Mouse (Mus musculus): ENCODE measurements around the gene Tnnc1.
A peak's percentile ranks its signal among the peaks of the same experiment; 100 is the strongest.

Gene Tnnc1

DNA sequence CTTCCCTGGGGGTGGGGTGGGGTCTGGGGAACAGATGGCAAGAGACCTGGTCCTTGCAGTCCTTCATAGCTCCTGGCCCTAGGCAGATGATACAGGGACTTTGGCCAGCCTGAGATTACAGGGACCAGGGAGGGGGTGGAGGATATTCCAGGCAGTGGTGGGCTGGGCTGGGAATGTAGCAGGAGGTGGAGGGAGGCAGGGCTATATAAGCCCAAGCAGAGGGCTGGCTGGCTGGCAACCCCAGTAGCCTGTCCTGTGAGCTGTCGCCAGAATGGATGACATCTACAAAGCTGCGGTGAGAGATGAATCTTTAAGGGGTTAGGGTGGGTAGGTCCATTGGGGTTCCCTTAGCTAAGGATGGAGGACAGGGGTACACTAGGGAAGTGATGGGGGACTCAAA, at the start of gene Tnnc1:
Gene Tnnc1, plus strand, starts transcription at position 229 of the 400 bp plus-strand sequence.
- no peak for ATAC-seq (ENCODE audit: low TSS enrichment)

DNA sequence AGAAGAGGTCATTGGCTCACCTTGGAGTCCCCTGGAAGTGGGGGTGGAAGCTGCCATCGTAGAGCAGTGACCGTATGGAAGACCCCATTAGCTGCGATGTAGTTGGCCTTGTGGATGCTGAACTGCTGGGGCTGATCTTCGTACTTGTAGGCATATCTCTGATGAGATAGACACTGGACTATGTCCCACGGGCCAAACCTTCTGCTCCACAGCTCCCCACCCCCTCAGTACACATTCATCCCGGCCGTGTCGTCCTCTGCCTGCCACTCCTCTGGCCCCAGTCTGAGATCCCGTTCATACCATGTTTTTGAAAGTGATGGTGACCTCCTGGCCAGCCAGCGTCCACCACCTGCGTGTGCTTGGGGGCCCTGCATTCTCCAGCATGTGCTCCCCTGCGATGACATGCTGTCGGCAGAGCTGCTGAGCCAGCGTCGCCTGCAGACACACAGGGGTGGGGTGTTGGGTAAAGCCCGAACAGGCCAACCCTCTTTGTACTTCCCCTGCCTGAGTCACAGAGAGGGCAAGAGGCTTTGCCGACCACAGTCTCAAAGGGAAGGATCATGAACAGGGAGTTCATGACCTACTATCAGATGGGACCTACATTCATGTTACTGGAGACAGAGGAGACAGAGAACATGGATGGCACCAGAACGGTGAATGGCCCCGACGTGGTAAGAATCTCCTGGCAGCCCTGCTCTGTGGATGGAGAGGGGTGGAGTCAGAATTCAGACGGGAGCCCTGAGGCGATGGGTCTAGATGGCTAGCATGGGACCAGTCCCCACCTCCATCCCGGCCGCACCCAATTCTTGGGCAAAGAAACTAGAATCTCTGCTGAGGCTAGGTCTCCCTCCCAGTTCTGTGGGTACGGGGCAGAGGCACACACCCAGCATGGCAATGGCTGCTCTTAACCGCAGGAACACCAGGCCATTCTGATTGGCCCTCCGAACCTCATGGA, 47.6 kb upstream of the Tnnc1 start:
- no peak for ATAC-seq (ENCODE audit: low TSS enrichment)

DNA sequence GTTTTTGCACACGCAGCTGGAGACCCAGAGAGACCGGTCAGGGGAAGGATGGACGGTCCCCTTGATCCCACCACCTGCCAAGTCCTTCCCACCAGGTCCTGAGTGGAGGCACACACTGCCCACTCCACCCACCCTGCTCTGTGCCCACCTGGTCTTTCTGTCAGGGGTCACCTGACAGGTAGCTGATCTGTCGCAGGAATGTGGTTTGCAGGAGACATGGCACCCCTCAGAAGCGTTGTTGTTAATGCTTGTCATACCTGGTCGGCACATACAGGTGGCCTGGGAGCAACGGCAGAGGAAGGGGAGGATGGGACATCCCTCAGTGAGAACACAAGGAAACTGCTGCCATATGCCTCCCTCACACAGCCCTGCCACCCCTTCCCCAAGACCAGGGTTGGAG, 46.9 kb upstream of the Tnnc1 start:
- ATAC-seq (ENCODE audit: low TSS enrichment), result no peak

DNA sequence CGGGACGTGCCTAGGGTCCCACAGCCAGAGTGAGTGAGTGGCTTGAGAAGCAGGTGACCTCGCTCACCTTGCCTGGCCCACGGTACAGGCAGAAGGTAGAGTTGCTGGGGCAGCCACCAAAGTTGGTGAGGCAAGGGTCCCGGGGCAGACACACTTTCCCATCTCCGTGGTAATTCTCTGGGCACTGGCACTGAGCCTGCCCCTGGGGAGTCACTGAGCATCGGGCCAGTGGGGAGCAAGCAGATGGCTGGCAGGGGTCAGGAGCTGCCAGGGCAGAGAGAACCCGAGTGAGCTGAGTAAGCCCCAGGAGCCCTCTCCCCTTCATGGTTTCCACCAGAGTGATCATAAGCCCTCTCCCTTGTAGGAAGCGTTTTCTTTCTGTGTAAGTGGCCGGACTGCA, 46.5 kb upstream of the Tnnc1 start:
- no peak for ATAC-seq (ENCODE audit: low TSS enrichment)

DNA sequence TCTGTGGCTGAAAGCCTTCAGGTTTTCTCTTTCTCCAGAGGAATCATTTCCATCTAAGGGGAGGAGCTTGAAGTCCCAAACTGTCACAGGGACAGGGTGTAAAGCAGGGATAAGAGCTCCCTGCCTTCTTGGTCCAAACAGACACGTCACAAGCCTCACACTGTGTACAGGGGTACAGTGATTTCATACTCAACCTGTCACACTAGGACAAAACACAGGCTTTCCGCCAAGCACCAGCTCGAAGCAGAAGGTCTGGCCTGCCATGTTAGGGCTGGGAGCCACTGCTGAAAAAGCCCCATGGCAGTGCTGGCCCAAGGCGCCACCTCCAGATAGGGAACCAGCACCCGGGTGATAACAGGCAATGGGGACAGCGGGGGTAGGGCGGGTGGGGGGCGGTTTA, 44.0 kb upstream of the Tnnc1 start:
- ATAC-seq (ENCODE audit: low TSS enrichment), result no peak

DNA sequence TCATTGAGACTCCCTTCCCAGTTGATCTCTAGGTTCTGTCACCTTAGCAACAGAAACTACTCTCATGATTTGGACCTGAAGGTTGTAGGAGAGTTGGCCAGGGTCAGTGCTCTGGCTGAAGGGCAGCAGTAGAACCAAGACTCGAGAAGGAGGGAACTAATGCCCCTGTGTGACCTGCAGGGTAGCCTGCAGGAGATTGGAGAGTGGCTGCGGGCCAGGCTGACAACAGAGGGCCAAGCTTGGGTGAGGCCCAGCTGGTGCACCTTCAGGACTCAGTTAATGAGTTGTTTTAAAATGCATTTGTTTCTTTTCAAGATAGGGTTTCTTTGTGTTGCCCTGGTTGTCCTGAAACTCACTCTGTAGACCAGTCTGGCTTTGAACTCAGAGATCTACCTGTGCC, 43.1 kb upstream of the Tnnc1 start:
- ATAC-seq (ENCODE audit: low TSS enrichment), result no peak

DNA sequence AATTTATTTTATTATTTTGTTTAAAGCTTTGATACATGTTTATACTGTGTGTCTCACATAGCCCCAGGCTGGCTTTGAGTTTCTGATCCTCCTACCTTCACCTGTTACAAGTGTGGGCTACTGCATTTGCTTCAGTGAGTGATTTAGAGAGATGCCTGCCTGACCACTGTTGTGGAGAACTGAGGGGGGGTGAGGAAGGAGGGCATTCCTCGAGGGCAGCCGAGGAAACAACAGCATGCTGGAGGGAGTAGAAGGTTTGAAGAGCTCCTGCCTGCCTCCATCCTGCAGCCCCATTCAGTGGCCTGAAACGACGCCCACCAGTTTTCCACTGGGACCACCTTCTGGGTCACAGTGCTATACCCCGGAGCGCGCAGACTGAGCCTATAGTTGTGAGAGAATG, 42.7 kb upstream of the Tnnc1 start:
- no peak for ATAC-seq (ENCODE audit: low TSS enrichment)

DNA sequence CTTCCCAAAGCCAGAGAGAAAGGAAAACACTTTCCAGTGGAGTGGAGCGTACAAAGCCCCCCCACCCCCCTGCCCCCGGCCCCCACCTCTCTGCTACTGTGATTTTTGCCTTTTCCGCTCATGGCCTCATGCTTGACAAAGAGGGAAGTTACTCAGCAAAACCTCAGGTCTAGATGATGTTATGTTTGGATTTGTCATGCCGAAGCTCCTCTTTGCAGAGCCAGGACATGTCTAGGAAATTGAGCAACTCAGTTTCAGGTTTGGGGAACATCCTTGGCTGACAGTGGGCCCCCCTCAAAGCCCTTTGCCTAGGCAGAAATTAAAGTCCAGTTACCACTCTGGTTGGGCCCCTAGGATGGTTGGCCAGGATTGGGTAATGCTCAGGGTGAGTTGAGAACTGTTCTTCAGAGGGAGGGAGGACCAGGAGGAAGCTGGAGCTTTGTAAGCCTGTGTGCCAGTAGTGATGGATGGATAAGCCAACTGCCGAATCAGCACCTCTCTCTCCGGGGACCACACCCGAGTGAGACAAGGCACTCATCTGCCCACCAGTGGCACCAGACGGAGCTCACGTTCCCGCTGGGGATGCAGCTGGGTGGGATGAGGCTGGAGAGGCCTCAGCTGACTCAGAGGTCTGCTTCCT, 42.0 kb upstream of the Tnnc1 start:
- ATAC-seq (ENCODE audit: low TSS enrichment), result peak; percentile 68

DNA sequence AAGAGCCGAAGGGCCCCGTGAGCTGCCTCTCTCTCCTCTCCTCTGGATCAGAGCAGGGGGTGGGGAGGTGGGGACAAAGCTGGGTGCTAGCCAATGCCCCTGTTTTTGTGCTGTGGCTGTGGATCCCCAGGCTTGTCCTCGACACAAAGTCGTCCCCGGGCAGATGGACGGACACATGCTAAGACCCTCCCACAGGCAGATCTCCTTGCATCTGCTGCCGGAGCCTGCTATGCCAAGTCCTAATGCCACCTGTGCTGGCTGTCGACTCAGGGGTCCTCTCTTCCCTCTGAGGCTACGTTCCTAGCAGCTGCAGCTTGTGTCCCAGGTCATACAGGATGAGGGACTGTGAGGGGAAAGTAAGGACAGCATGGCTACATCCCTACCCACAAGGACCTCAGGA, 41.3 kb upstream of the Tnnc1 start:
- ATAC-seq (ENCODE audit: low TSS enrichment), result no peak

DNA sequence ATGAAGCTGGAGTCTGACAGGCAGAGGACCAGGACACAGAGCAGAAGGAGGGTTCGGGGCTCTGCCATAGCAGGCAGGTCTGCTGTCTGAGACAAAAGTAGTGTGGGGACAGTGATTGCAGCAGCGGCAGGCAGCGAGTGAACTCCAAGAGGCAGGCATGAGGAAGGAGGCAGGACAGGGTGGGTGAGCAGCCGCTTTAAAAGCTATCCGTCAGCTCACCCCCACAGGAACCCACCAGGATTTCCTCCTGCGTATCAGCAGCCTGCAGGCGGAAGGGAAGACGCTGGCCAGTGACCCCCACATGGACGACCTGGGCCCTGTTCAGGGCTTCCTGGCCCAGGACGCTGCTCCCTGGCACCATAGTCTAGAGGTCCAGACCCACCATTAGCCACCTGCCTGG, 39.7 kb upstream of the Tnnc1 start, which contains the start of gene Stab1:
Gene Stab1, minus strand, starts transcription at position 217 of the 400 bp plus-strand sequence.
- no peak for ATAC-seq (ENCODE audit: low TSS enrichment)

DNA sequence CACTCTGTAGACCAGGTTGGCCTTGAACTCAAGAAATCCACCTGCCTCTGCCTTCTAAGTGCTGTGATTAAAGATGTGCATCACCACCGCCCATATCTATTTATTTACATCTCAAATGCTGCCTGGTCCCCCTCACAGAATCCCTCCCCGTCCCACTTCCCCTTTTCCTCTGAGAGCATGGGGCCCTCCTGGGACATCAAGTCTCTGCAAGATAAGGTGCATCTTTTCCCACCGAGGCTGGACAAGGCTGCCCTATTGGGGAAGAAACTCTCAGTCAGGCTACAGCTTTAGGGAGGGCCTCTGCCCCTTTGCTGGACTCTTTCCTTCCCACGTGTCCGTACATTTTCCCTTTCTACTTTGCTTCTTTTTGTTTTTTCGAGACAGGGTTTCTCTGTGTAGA, 38.6 kb upstream of the Tnnc1 start:
- ATAC-seq (ENCODE audit: low TSS enrichment), result no peak

DNA sequence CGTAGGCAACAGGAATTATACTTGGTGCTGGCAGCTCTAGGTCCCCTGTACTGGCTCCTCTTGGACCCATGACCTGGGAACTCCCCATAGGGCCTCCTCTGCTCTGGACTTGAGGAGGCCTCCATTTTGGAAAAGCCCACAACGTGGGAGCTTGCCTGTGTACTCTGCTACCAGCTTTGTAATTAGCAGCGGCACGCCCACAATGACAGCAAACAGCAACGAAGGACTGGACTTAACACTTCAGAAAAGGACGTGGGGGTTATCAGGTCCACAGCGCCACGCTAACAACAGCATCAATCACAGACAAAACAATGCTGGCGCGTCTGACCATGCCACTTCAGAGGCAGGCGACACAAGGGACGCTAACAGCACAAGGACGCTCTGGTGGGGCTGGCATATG, 37.1 kb upstream of the Tnnc1 start:
- ATAC-seq (ENCODE audit: low TSS enrichment), result no peak

DNA sequence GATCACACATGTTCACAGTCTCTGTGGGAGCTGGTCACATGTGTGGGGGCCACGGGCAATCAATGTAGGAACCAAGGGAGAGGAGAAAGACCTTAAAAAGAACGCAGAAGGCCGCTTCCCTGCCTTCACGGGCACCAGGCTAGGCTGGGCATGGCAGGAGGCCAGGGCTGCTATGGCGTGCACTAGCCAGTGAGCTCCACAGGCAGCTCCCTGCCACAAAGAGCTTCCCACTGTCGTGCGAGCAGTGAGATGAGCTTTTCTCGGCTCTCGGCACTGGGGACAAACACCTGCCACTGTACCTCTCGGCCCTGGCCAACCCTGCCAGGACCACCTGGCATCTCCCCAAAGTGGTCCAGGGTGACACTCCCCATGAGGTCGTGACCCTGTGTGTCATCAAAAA, 36.7 kb upstream of the Tnnc1 start:
- no peak for ATAC-seq (ENCODE audit: low TSS enrichment)

DNA sequence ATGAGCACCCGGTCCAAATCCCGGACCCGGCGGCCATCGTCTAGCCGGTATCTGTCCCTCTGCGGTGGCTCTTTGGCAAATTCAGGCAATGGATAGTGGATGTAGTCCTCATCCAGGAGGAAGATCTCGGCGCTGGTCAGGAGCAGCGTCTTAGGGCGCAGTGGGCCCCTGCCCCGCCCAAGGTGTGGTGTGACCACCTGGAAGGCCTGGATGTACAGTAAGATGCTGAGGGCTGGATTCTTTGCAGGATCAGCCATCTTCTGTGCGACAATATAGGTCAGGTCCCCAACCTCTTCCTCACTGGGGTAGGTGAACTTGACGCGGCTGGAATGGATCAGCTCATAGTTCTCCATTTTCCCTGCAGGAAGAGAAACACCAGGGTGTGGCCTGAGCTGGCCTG, 36.3 kb upstream of the Tnnc1 start:
- ATAC-seq (ENCODE audit: low TSS enrichment), result no peak

DNA sequence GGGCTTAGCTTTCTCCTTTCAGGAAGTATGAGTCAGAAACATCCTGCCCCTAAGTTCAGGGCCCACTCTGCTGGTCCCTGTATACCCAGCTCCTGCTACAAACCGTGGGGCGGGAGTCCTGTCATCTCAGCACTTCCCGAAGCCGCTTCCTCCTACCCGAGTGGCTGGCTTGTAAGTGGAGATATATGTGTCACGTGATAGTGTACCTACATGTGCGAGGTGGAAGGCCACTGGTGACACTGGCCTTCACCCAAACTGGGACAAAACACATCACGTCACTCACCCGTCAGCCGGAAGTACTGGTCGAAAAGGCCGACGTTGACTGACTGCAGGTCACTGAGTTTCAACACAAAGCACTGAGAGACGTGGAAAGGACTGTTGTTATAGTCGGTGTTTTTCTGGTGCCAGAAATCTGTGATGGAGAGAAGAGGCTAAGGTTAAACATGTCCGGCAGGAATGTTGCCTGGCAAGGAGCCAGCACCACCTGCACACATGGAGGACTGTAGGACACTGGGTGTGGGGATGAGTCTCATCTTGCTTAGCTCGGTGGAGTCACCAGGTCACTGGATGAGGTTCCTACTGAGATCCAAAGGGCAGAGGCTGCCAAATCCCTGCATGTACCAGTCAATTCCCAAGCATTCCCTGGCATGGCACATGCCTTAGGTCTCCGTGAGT, 35.2 kb upstream of the Tnnc1 start:
- no peak for ATAC-seq (ENCODE audit: low TSS enrichment)

DNA sequence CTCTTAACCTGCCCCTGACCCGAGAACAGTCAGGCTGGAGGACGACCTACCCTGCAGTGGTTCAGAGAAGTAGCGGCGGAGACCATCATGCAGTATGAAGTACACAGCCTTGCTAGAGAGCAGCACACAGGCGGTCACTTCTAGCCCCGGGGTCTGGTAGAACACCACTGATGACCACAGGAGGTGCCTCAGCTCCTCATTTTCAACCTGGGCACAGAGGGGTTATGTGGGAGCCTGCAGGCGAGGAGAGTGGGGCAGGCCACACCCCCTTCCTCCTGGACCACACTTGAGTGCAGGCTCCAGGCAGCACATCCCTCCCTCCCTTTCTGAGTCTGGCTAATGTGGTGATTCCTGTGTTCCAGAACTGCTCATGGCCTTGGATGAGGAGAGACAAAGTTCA, 34.6 kb upstream of the Tnnc1 start:
- no peak for ATAC-seq (ENCODE audit: low TSS enrichment)

DNA sequence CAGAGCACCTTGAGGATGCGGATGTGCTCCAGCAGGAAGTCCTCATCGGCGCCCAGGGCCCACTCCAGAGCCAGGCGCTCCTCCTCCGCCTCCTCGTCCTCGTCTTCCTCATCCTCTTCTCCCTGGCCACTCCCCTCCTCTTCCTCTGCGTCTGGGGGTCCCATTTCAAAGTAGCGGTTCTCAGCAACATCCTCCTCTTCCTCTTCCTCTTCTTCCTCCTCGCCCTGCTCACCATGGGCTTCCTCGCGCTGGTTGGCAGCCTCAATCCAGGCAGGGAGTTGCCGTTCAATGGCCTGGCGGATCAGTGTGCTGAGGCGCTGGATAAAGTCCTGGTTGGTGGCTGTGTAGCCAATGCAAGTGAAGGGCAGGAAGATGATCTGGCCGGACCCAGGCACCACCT, 30.8 kb upstream of the Tnnc1 start:
- ATAC-seq (ENCODE audit: low TSS enrichment), result no peak

DNA sequence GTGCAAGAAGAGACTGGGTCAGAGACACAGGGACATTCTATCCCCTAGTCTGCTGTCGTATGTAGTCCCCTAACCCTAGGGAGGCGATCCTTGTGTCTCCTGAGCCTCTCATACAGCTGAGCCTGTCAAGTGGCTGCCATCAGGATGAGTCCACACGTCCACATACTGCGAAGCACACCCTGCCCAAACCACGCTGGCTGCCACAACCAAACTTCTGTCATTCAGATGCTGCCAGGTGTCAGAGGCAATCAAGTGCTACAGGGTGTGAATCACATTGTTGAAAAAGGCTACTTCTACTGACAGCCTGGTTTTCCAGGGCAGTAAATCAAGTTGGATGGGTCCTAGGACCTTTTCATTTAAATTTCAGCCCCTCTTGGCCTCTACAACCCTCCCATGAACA, 30.4 kb upstream of the Tnnc1 start:
- ATAC-seq (ENCODE audit: low TSS enrichment), result no peak

DNA sequence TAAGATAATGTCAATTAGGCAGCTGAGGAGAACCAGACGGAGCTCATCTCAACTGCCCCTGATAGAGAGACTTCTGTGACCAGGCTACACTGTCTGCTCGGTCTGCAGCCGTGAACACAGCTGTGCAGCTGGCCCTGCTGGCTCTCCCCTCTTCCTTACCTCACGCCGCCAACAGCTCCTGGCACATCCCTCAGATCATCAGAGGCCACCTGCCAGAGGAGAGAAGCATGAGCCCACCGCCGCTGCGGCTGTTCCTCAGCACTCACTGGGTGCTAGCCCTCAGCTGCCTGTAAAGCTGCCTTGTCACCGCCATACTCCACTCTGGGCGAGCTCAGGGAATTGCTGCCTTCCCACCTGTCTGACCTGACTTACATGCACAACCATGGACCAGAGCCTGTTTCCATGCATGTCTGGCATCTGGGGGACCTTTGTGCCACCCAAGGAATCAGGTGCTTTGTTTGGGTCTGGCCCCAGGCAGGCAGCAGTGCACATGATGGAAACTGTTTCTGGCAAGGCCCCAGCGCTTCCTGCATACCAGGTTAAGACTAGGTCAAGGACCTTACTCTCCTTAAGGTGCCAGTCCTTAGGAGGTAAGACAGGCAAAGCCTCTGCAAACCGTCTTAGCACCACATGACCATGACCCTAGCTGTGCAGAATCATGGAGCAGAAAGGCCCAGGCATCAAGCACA, 28.3 kb upstream of the Tnnc1 start:
- 0 out of 2 replicates have a peak, but pooled peaks have one; percentile 16 for ATAC-seq (ENCODE audit: low TSS enrichment)

DNA sequence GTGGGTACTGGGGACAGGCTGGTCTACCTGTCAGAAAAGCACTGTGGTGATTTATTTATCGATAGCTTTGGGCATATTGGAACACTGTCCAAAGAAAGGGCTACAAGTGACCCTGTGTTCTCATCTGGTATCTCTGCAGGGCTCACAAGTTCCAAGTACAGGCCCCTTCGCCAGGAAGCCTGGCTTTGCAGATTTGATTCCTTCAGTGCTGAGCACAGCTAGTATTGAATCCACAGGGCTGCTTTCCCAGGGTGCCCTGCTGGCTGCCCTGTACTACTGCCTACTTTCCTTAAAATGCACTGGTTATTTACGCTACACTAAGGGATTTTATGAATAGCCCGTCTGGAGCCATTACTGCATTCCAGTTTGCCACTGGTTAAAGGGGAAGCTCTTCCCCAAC, 26.6 kb upstream of the Tnnc1 start:
- no peak for ATAC-seq (ENCODE audit: low TSS enrichment)

DNA sequence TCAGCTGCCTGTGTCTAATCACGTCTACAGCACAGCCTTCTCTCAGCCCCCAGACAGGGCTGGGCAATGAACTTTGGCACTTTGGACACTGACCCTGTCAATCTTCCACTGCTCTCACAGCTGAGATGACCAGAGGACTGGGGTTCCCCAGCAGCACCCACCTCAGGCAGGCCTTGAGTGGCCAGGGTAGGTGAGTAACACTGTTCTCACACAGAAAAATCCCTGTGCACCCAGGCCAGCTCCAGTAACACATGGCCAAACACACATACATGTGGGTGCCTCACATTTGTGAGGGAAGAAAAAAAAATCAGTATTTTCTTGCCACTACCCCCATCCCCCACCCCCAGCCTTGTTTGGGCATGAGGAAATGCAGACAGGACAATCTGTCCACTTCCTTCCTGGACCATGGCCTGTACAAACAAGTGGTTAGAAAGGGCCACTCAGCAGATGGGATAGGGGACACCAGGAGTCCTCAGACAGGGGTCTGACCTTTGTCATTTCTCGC, 25.3 kb upstream of the Tnnc1 start:
- ATAC-seq (ENCODE audit: low TSS enrichment), result no peak

DNA sequence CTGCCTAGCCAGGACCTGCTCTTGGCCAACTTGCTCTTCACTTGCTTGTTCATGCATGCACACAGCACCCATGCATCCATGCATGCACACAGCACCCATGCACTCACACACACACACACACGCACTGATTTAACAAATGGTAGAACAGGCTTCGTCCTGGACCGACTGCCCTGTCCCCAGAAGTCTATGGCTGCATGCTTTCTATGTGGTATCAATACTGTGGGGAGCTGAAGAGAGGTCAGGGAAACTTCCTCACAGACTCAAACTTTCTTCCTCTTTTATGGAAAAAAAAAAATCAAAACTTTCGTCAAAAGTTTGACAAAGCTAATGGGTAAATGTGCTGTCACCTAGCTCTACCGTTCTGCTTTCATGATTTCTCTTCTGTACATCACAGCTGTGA, 24.6 kb upstream of the Tnnc1 start:
- ATAC-seq (ENCODE audit: low TSS enrichment), result no peak
